Comparison of ENCODE assay signal across 13 mouse cellular contexts in genomic region chr9:56901187-56901586, GRCm38 (mm10). TPM values are rescaled to one million over a fixed set of nuclear protein-coding genes. Genes with fewer than 3 reads are reported as not detected.
A peak's percentile ranks its signal among the peaks of the same experiment; 100 is the strongest.
DNase-seq lines count a peak whose midpoint lies in the region; ATAC-seq and TF ChIP-seq lines count a peak whose summit lies in the region.
"Had no signal": no experiment of that assay in that cellular context is flagged by ENCODE, and none has a peak within 500 bp of the region (broad histone marks: within the 10 kb centered on the region; RNA-seq: fewer than 3 reads in every experiment).

No protein-coding gene starts in this region.

- WGBS in embryonic facial prominence, embryonic 14.5 days = 46% methylated on average over 8 of the region's 8 CpGs
- 13% methylated on average over 8 of the region's 8 CpGs for WGBS in small intestine, adult 2 months
- WGBS in kidney, embryonic 14.5 days = 55% methylated on average over 8 of the region's 8 CpGs

- peaks cover 3% of the 10 kb centered on the region; the same call in 1 of the 2 replicates for H3K4me1 ChIP-seq in embryonic facial prominence, embryonic 14.5 days (ENCODE audit: control insufficient read depth, insufficient read depth, low read length)
- peaks cover 13% of the 10 kb centered on the region for H3K4me1 ChIP-seq in small intestine, adult 2 months (ENCODE audit: control insufficient read depth, insufficient read depth, insufficient read length, low read length)
- no peaks in the 10 kb centered on the region for H3K4me1 ChIP-seq in kidney, embryonic 14.5 days (ENCODE audit: control insufficient read depth, insufficient read depth, low read length)
- H3K4me1 ChIP-seq: forebrain, embryonic 15.5 days; midbrain, embryonic 12.5 days had no signal

- DNase-seq in layer of hippocampus, postnatal 36 days = peak; percentile 33 to 50
- no peak for DNase-seq in layer of hippocampus, postnatal 25 days (ENCODE audit: extremely low spot score in 1 of 2, low spot score in 1 of 2)
- DNase-seq in T-cell, adult 2 months (ENCODE audit: low spot score) = peak; percentile 23
- peak; percentile 83 for DNase-seq in embryonic facial prominence, embryonic 14.5 days (ENCODE audit: low spot score)
- DNase-seq in cerebellum, postnatal 36 days = no peak
- DNase-seq: cerebellum, adult 9-11 months; thymus, postnatal 4 days had no signal

- TF ChIP-seq POLR2A in small intestine, adult 2 months (IDR thresholded peaks at IDR 0.05; ENCODE audit: low read depth, low read length) = no peak

- no peaks in the 10 kb centered on the region for H3K27me3 ChIP-seq in embryonic facial prominence, embryonic 14.5 days (replicated peaks; ENCODE audit: control insufficient read depth, insufficient read depth, low read length)
- H3K27me3 ChIP-seq in small intestine, adult 2 months (ENCODE audit: control insufficient read depth, insufficient read depth, low read length) = no peaks in the 10 kb centered on the region
- no peaks in the 10 kb centered on the region for H3K27me3 ChIP-seq in kidney, embryonic 14.5 days (ENCODE audit: control insufficient read depth, insufficient read depth, low read length)
- H3K27me3 ChIP-seq: forebrain, embryonic 15.5 days; midbrain, embryonic 12.5 days had no signal

- no peak overlapping the region for H3K9ac ChIP-seq in embryonic facial prominence, embryonic 14.5 days (ENCODE audit: low read depth, low read length)
- no peak overlapping the region for H3K9ac ChIP-seq in kidney, embryonic 14.5 days (ENCODE audit: low read depth, low read length)
- H3K9ac ChIP-seq: forebrain, embryonic 15.5 days; midbrain, embryonic 12.5 days had no signal

- no peak for TF ChIP-seq CTCF in small intestine, adult 2 months (IDR thresholded peaks at IDR 0.05; ENCODE audit: extremely low read depth, insufficient read length, insufficient replicate concordance, low read depth, low read length)

- peak; percentile 91 for ATAC-seq in embryonic facial prominence, embryonic 14.5 days (ENCODE audit: low read depth)
- ATAC-seq in kidney, embryonic 14.5 days (ENCODE audit: low FRiP score, low TSS enrichment) = no peak
- ATAC-seq: forebrain, embryonic 15.5 days; inflammation-experienced regulatory T-cells, adult 6 months had no signal

- H3K4me2 ChIP-seq in embryonic facial prominence, embryonic 14.5 days (ENCODE audit: low read depth, low read length) = no peak overlapping the region
- H3K4me2 ChIP-seq in kidney, embryonic 14.5 days (replicated peaks; ENCODE audit: low read depth, low read length) = no peak overlapping the region
- H3K4me2 ChIP-seq: forebrain, embryonic 15.5 days; midbrain, embryonic 12.5 days had no signal

- H3K9me3 ChIP-seq in embryonic facial prominence, embryonic 14.5 days (ENCODE audit: control insufficient read depth, low read length) = no peaks in the 10 kb centered on the region
- no peaks in the 10 kb centered on the region for H3K9me3 ChIP-seq in kidney, embryonic 14.5 days (ENCODE audit: control insufficient read depth, low read length)
- H3K9me3 ChIP-seq: forebrain, embryonic 15.5 days; midbrain, embryonic 12.5 days had no signal

- 0 out of 2 replicates have a peak overlapping the region, but pooled peaks have one; percentile 58 for H3K27ac ChIP-seq in embryonic facial prominence, embryonic 14.5 days (replicated peaks; ENCODE audit: low read depth, low read length)
- peak overlapping the region; percentile 59; the same call in 1 of the 2 replicates for H3K27ac ChIP-seq in small intestine, adult 2 months (ENCODE audit: insufficient read depth, low read depth, low read length)
- no peak overlapping the region for H3K27ac ChIP-seq in kidney, embryonic 14.5 days (ENCODE audit: low read depth, low read length)
- H3K27ac ChIP-seq: forebrain, embryonic 15.5 days; midbrain, embryonic 12.5 days had no signal

- H3K4me3 ChIP-seq in embryonic facial prominence, embryonic 14.5 days (ENCODE audit: low read depth, low read length) = no peak overlapping the region
- no peak overlapping the region for H3K4me3 ChIP-seq in small intestine, adult 2 months (ENCODE audit: low read depth, low read length)
- no peak overlapping the region for H3K4me3 ChIP-seq in kidney, embryonic 14.5 days (ENCODE audit: low read length)
- H3K4me3 ChIP-seq: forebrain, embryonic 15.5 days; midbrain, embryonic 12.5 days had no signal

- peaks cover 4% of the 10 kb centered on the region; the same call in 1 of the 2 replicates for H3K36me3 ChIP-seq in embryonic facial prominence, embryonic 14.5 days (ENCODE audit: control insufficient read depth, insufficient read depth, low read length)
- no peaks in the 10 kb centered on the region for H3K36me3 ChIP-seq in small intestine, adult 2 months (ENCODE audit: control insufficient read depth, insufficient read depth, low read length)
- H3K36me3 ChIP-seq in kidney, embryonic 14.5 days (ENCODE audit: control insufficient read depth, insufficient read depth, low read length) = no peaks in the 10 kb centered on the region
- H3K36me3 ChIP-seq: forebrain, embryonic 15.5 days; midbrain, embryonic 12.5 days had no signal

RNA-seq across cellular contexts. Expression of gene Snx33, which starts 27.0 kb away (rescaled TPM):
- 1 to 10 TPM; 9.1 to 9.2 TPM for total RNA-seq in layer of hippocampus, postnatal 36 days (2021)
- total RNA-seq in layer of hippocampus, postnatal 25 days (2021) = 1 to 10 TPM; 8.1 to 8.4 TPM
- polyA plus RNA-seq in embryonic facial prominence, embryonic 14.5 days (2014; fragmentation: Nextera tagmentation; extraction: Ambion mirVana) = 7.8 and 8.2 TPM in 2 replicates
- polyA plus RNA-seq in small intestine, adult 2 months (2012; rRNA removed) = 2.7 and 3.8 TPM in 2 replicates
- 4.1 and 8.3 TPM in 2 replicates for polyA plus RNA-seq in kidney, embryonic 14.5 days (2014; fragmentation: Nextera tagmentation; extraction: Ambion mirVana)

RNA-seq across cellular contexts. Expression of gene Imp3, which starts 36.1 kb away (rescaled TPM):
- 10 to 100 TPM; 54.7 to 56.3 TPM for total RNA-seq in layer of hippocampus, postnatal 36 days (2021)
- 10 to 100 TPM; 47.8 to 59.3 TPM for total RNA-seq in layer of hippocampus, postnatal 25 days (2021)
- polyA plus RNA-seq in embryonic facial prominence, embryonic 14.5 days (2014; fragmentation: Nextera tagmentation; extraction: Ambion mirVana) = 78.0 and 81.0 TPM in 2 replicates
- 144 and 233 TPM in 2 replicates for polyA plus RNA-seq in small intestine, adult 2 months (2012; rRNA removed)
- polyA plus RNA-seq in kidney, embryonic 14.5 days (2014; fragmentation: Nextera tagmentation; extraction: Ambion mirVana) = 98.4 and 111 TPM in 2 replicates

RNA-seq across cellular contexts. Expression of gene Cspg4, which starts 36.4 kb away (rescaled TPM):
- 10 to 100 TPM; 18.0 to 19.7 TPM for total RNA-seq in layer of hippocampus, postnatal 36 days (2021)
- total RNA-seq in layer of hippocampus, postnatal 25 days (2021) = 10 to 100 TPM; 19.9 to 25.1 TPM
- polyA plus RNA-seq in embryonic facial prominence, embryonic 14.5 days (2014; fragmentation: Nextera tagmentation; extraction: Ambion mirVana) = 34.8 and 35.1 TPM in 2 replicates
- polyA plus RNA-seq in small intestine, adult 2 months (2012; rRNA removed) = 8.3 and 11.4 TPM in 2 replicates
- polyA plus RNA-seq in kidney, embryonic 14.5 days (2014; fragmentation: Nextera tagmentation; extraction: Ambion mirVana) = 15.7 and 19.2 TPM in 2 replicates
- polyA plus RNA-seq: inflammation-experienced regulatory T-cells, adult 6 months had no signal

RNA-seq across cellular contexts. Expression of gene Odf3l1, which starts 36.7 kb away (rescaled TPM):
- not detected for total RNA-seq in layer of hippocampus, postnatal 36 days (2021)
- not detected for total RNA-seq in layer of hippocampus, postnatal 25 days (2021)
- 1.7 and 2.7 TPM in 2 replicates for polyA plus RNA-seq in embryonic facial prominence, embryonic 14.5 days (2014; fragmentation: Nextera tagmentation; extraction: Ambion mirVana)
- 1.0 and 2.3 TPM in 2 replicates for polyA plus RNA-seq in small intestine, adult 2 months (2012; rRNA removed)
- polyA plus RNA-seq in kidney, embryonic 14.5 days (2014; fragmentation: Nextera tagmentation; extraction: Ambion mirVana) = 0.20 TPM in 1 of 2 replicates, not detected in the other
- total RNA-seq: left cerebral cortex, postnatal 25 days had no signal
- polyA plus RNA-seq: forebrain, embryonic 15.5 days; inflammation-experienced regulatory T-cells, adult 6 months; midbrain, embryonic 12.5 days had no signal

RNA-seq across cellular contexts. Expression of gene Snupn, which starts 49.5 kb away (rescaled TPM):
- 10 to 100 TPM; 15.4 to 17.9 TPM for total RNA-seq in layer of hippocampus, postnatal 36 days (2021)
- total RNA-seq in layer of hippocampus, postnatal 25 days (2021) = 10 to 100 TPM; 16.1 to 16.3 TPM
- 22.2 and 23.6 TPM in 2 replicates for polyA plus RNA-seq in embryonic facial prominence, embryonic 14.5 days (2014; fragmentation: Nextera tagmentation; extraction: Ambion mirVana)
- polyA plus RNA-seq in small intestine, adult 2 months (2012; rRNA removed) = 1.1 and 2.0 TPM in 2 replicates
- polyA plus RNA-seq in kidney, embryonic 14.5 days (2014; fragmentation: Nextera tagmentation; extraction: Ambion mirVana) = 24.3 and 27.7 TPM in 2 replicates

Comparison
In these comparisons a context has a peak if more than half of its experiments do, and no peak if none do; other contexts are left out.
1. DNase-seq: peak in layer of hippocampus, postnatal 36 days (2 of 2), T-cell, adult 2 months (single experiment) and embryonic facial prominence, embryonic 14.5 days (single experiment); none in layer of hippocampus, postnatal 25 days (0 of 2) and cerebellum, postnatal 36 days (0 of 2).